Mouse (Mus musculus): ENCODE data around the gene Arl5c. TPM values are rescaled to one million over a fixed set of nuclear protein-coding genes. Genes with fewer than 3 reads are reported as not detected.

Gene Arl5c
- total RNA-seq, 1 experiment from 2014 or later = 2.2 TPM

- no peak for ATAC-seq (replicated peaks; ENCODE audit: low read depth, poor library complexity, severe bottlenecking)
Measured at GRCm38 (mm10) chr11:97971232-97971631, 24.7 kb downstream of the Arl5c start.

DNA sequence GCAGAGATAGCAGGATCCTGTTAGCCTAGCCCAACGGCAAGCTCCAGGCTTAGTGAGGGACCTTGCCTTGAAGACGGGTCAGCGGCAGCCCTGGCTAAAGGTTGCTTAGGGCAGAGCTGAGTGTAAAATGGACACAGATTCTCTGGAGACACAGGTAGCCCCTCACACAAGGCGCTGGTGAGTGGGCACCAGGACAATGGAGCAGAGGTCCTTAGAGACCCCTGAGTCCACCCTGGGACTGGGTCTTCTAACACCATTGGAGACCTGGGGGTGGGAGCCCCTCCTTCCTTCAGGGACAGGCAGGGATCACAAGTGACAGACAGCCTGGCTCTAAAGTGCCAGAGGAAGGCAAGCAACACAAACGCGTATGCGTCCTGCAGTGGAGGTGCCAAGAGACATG lies 25.2 kb downstream of the Arl5c start:
- no peak for ATAC-seq (replicated peaks; ENCODE audit: low read depth, poor library complexity, severe bottlenecking)

- ATAC-seq (replicated peaks; ENCODE audit: low read depth, poor library complexity, severe bottlenecking) = no peak
Measured at GRCm38 (mm10) chr11:97968385-97968784, 27.6 kb downstream of the Arl5c start.

GRCm38 (mm10) chr11:97967114-97967513 lies 28.9 kb downstream of the Arl5c start:
- no peak for ATAC-seq (replicated peaks; ENCODE audit: low read depth, poor library complexity, severe bottlenecking)

GRCm38 (mm10) chr11:97960907-97961306 lies 35.1 kb downstream of the Arl5c start:
- 0 out of 2 replicates have a peak, but pooled peaks have one; percentile 15 for ATAC-seq (replicated peaks; ENCODE audit: low read depth, poor library complexity, severe bottlenecking)

- ATAC-seq (replicated peaks; ENCODE audit: low read depth, poor library complexity, severe bottlenecking) = no peak
Measured at GRCm38 (mm10) chr11:97959300-97959680, 36.7 kb downstream of the Arl5c start.

DNA sequence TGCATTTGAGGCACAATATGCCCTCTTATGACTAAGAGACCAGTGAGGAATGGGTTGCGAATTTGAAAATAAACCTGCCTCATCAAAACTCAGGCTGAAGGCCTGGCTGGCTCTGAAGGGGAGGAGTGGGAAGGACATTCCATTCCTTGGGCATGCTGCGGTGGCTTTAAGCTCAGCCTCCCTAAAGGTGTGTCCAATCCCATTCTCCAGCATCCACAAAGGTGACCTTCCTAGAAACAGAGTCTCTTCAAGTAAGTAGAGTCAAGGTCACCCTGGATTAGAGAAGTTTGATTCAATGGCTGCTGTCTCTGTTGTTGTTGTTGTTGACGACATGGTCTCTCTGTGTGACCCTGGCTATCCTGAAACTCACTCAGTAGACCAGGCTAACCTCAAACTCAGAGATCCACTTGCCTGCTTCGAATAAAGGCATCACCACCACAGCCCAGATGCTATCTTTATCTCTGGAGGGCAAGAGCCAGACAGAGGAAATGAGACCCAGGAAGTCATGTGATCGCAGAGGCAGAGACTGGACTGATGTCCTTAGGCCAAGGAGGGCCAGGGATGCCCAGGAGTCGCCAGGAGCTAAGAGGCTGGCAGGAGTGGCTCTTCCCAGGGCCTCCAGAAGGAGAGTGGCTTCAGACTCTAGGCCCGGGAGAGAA lies 37.2 kb downstream of the Arl5c start:
- ATAC-seq (replicated peaks; ENCODE audit: low read depth, poor library complexity, severe bottlenecking) = no peak

DNA sequence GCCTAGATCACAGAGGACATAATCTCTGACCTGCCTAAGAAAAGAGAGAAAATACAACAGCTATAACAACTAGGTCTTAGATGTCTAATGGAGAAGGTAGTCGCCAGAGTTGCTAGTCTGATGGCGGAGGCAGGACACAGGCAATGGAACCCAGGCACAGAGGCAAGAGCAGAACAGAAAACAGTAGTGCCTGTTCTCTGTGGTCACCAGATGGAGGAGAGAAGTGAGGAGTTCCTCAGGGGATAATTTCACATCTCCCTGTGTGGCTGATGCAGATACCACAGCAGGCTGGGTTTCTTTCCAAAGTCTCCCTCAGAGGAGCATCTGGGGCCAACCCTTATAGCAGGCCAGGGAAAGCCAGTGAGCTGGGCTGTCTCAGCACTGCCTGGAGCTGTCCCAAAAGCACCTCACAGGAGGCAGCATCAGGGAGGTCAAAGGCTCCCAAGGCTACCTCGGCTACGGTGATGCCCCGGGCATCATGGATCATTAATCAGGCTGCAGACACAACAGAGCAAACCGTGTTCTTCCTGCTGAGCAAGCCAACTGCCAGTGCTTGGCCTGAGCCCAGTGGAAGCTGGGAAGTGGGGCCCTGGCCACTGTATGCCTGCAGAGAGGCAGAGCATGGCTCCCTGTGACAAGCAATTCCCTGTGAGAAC lies 38.9 kb downstream of the Arl5c start:
- ATAC-seq (replicated peaks; ENCODE audit: low read depth, poor library complexity, severe bottlenecking) = peak; percentile 19; the same call in 1 of the 2 replicates

GRCm38 (mm10) chr11:97955915-97956314 lies 40.1 kb downstream of the Arl5c start:
- ATAC-seq (replicated peaks; ENCODE audit: low read depth, poor library complexity, severe bottlenecking) = no peak

- ATAC-seq (replicated peaks; ENCODE audit: low read depth, poor library complexity, severe bottlenecking) = no peak
Measured at GRCm38 (mm10) chr11:97955146-97955902, 40.7 kb downstream of the Arl5c start.

DNA sequence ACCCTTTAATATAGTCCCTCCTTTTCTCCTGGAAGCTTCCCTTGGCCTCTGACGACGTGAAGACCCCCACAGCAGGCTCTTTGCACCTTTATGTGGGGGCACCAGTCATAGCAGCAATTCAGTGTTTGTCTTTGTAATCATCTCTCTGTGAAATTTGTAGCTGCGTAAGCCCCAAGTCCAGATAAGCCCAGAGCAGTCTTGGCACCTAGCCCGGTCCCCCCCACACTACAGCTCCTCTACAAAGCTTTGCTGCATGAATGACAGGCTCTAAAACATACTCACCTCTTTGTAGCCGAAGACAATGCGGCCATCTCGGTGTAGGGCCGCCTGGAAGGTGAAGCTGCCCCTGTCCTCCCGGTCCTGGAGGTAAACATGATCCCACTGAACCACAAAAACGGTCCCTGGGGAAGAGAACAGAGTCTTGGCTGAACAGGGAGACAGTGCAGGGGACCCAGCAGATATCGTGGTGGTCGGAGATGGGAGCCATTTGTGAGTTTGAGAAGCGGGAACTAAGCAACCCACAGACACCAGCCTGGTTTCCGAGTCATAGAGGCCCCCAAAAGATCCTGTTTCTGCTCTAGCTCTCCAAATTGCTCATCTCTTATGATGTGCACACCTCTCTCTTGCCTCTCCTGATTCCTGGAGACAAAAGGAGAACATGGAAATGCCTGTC lies 41.4 kb downstream of the Arl5c start:
- ATAC-seq (replicated peaks; ENCODE audit: low read depth, poor library complexity, severe bottlenecking) = no peak; the same call in 1 of the 2 replicates

GRCm38 (mm10) chr11:97953939-97954275 lies 42.1 kb downstream of the Arl5c start:
- no peak for ATAC-seq (replicated peaks; ENCODE audit: low read depth, poor library complexity, severe bottlenecking)

- no peak for ATAC-seq (replicated peaks; ENCODE audit: low read depth, poor library complexity, severe bottlenecking)
Measured at GRCm38 (mm10) chr11:97953179-97953938, 42.6 kb downstream of the Arl5c start.

- no peak for ATAC-seq (replicated peaks; ENCODE audit: low read depth, poor library complexity, severe bottlenecking)
Measured at GRCm38 (mm10) chr11:97952367-97953006, 43.5 kb downstream of the Arl5c start.

DNA sequence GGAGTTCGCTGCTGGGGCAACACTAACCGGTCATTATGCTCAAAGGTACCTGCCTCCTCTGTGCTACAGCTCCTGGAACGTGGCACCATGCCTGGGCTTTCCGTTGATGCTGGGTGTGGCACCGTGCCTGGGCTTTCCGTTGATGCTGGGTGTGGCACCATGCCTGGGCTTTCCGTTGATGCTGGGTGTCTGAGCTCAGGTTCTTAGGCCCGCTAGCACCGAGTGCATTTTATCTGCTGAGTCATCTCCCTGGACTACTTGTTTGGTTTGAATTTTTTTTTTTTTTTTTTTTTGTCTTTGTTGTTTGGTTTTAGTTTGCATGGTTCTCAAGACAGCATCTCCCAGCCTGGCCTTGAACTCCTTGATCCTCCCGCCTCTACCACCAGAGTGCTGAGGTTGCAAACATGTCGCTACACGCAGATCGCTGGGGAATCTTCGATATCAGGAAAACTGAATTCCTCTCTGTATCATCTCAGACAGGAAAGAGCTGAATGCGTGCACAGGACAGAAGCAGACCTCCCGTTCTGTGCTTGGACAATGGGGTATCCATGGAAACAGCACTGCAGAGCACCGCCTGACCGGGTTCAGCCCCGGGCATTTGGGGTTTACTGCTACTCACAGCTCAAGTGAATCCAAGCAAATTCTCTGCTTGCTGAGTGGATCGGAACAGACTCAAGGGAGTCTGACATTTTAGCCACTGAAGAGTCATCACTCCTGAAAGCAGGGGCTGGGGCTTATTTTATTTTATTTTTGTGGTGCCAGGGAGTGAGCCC lies 46.1 kb downstream of the Arl5c start:
- peak; percentile 58 for ATAC-seq (replicated peaks; ENCODE audit: low read depth, poor library complexity, severe bottlenecking)

- ATAC-seq (replicated peaks; ENCODE audit: low read depth, poor library complexity, severe bottlenecking) = peak; percentile 57
Measured at GRCm38 (mm10) chr11:97947426-97947825, 48.6 kb downstream of the Arl5c start.

GRCm38 (mm10) chr11:97945738-97946289 lies 50.2 kb downstream of the Arl5c start:
- peak; percentile 54 for ATAC-seq (replicated peaks; ENCODE audit: low read depth, poor library complexity, severe bottlenecking)

GRCm38 (mm10) chr11:97945031-97945430 lies 51.0 kb downstream of the Arl5c start:
- no peak for ATAC-seq (replicated peaks; ENCODE audit: low read depth, poor library complexity, severe bottlenecking)

Measured in common myeloid progenitor, adult 5-6 weeks (primary cell).